ENCODE assay signal across 28 mouse cellular contexts in genomic region chr17:18718275-18718674, GRCm38 (mm10).
DNase-seq lines count a peak whose midpoint lies in the region; ATAC-seq lines count a peak whose summit lies in the region.
"Had no signal": no experiment of that assay in that cellular context is flagged by ENCODE, and none has a peak within 500 bp of the region (broad histone marks: within the 10 kb centered on the region; RNA-seq: fewer than 3 reads in every experiment).

No protein-coding gene starts in this region.

- H3K27ac ChIP-seq in hindbrain, embryonic 13.5 days = no peak overlapping the region
- H3K27ac ChIP-seq: embryonic facial prominence, embryonic 12.5 days; embryonic facial prominence, embryonic 15.5 days; gastrocnemius, adult 2 months; heart, embryonic 15.5 days; hindbrain, embryonic 10.5 days; hindbrain, embryonic 14.5 days; hindbrain, postnatal 0 days; intestine, embryonic 15.5 days had no signal

- H3K36me3 ChIP-seq in hindbrain, embryonic 13.5 days = no peaks in the 10 kb centered on the region
- H3K36me3 ChIP-seq: embryonic facial prominence, embryonic 12.5 days; embryonic facial prominence, embryonic 15.5 days; heart, embryonic 12.5 days; heart, embryonic 15.5 days; hindbrain, embryonic 10.5 days; intestine, embryonic 15.5 days had no signal

- no peaks in the 10 kb centered on the region for H3K4me1 ChIP-seq in hindbrain, embryonic 13.5 days (replicated peaks)
- H3K4me1 ChIP-seq: embryonic facial prominence, embryonic 12.5 days; embryonic facial prominence, embryonic 15.5 days; heart, embryonic 12.5 days; heart, embryonic 15.5 days; hindbrain, embryonic 10.5 days; intestine, embryonic 15.5 days had no signal

- H3K27me3 ChIP-seq in hindbrain, embryonic 13.5 days = no peaks in the 10 kb centered on the region
- H3K27me3 ChIP-seq: embryonic facial prominence, embryonic 12.5 days; embryonic facial prominence, embryonic 15.5 days; heart, embryonic 12.5 days; heart, embryonic 15.5 days; intestine, embryonic 15.5 days; Patski had no signal

- WGBS in hindbrain, embryonic 13.5 days = 90% methylated on average over 2 of the region's 2 CpGs

- peaks cover 40% of the 10 kb centered on the region for H3K9me3 ChIP-seq in hindbrain, embryonic 13.5 days
- H3K9me3 ChIP-seq: intestine, embryonic 15.5 days had no signal

- H3K4me3 ChIP-seq in hindbrain, embryonic 13.5 days = no peak overlapping the region
- H3K4me3 ChIP-seq: embryonic facial prominence, embryonic 12.5 days; embryonic facial prominence, embryonic 15.5 days; gastrocnemius, adult 2 months; heart, embryonic 12.5 days; heart, embryonic 15.5 days; hindbrain, embryonic 10.5 days; intestine, embryonic 15.5 days had no signal

- peak; percentile 56 for ATAC-seq in CD4-positive, CD25-positive, alpha-beta regulatory T cell, adult 4 months
- no peak for ATAC-seq in hindbrain, embryonic 13.5 days (ENCODE audit: low FRiP score)
- ATAC-seq: forebrain, embryonic 14.5 days; forebrain, postnatal 0 days; hindbrain, postnatal 0 days; intestine, embryonic 15.5 days; Patski had no signal

- no peak overlapping the region for H3K9ac ChIP-seq in hindbrain, embryonic 13.5 days
- H3K9ac ChIP-seq: embryonic facial prominence, embryonic 12.5 days; embryonic facial prominence, embryonic 15.5 days; forebrain, postnatal 0 days; heart, embryonic 12.5 days; heart, embryonic 15.5 days; hindbrain, embryonic 14.5 days; intestine, embryonic 15.5 days had no signal

- DNase-seq in CD4-positive helper T cell, adult 2 months (ENCODE audit: low read depth, low spot score) = peak; percentile 54
- peak; percentile 21 for DNase-seq in induced T-regulatory cell, adult 2 months (ENCODE audit: low read depth)
- DNase-seq in frontal cortex, postnatal 36 days (ENCODE audit: low spot score in 2 of 2) = no peak
- DNase-seq in kidney, adult 11 months = no peak
- DNase-seq: adrenal gland, adult 2 months; adrenal gland, postnatal 14 days; cerebellum, adult 11 months; cerebellum, adult 2 months; cerebellum, adult 9-11 months; cerebellum, postnatal 25 days; forebrain, postnatal 0 days; gastrocnemius, adult 2 months; gastrocnemius, postnatal 14 days; heart, postnatal 10 days; heart, postnatal 36 days; kidney, adult 18-20 months had no signal

- no peak overlapping the region for H3K4me2 ChIP-seq in hindbrain, embryonic 13.5 days
- H3K4me2 ChIP-seq: embryonic facial prominence, embryonic 12.5 days; embryonic facial prominence, embryonic 15.5 days; heart, embryonic 12.5 days; heart, embryonic 15.5 days; hindbrain, embryonic 14.5 days; intestine, embryonic 15.5 days had no signal

Comparison
In these comparisons a context has a peak if more than half of its experiments do, and no peak if none do; other contexts are left out.
1. DNase-seq: peak in CD4-positive helper T cell, adult 2 months (single experiment) and induced T-regulatory cell, adult 2 months (single experiment); none in frontal cortex, postnatal 36 days (0 of 2) and kidney, adult 11 months (single experiment).